Mouse (Mus musculus) mouse trophoblast stem cell (cell line): ENCODE measurements at regions not wholly inside any gene's neighbourhood (a gene's known extent, or its start where the extent isn't known, plus 50 kb on each side); places are given as distances from the start of the nearest gene placed in this dataset.
"Not testable (repeated sequence)": the region's sequence is repeated elsewhere in the genome, so short reads cannot be mapped to it uniquely, and the experiment has no call there.

Experiments used
- in situ Hi-C, 2 experiments: fragments of 300-500 bp; cut with MseI, MboI; formaldehyde crosslinking; loops; 2 replicates in 1 of 2; 3 replicates in 1 of 2; pipeline ENCODE4 v1.15.1; 2025

- in situ Hi-C loops: no loop called here
Observed at GRCm38 (mm10) chr6:84320586-84320985, 273.1 kb downstream of the Cyp26b1 start.

DNA sequence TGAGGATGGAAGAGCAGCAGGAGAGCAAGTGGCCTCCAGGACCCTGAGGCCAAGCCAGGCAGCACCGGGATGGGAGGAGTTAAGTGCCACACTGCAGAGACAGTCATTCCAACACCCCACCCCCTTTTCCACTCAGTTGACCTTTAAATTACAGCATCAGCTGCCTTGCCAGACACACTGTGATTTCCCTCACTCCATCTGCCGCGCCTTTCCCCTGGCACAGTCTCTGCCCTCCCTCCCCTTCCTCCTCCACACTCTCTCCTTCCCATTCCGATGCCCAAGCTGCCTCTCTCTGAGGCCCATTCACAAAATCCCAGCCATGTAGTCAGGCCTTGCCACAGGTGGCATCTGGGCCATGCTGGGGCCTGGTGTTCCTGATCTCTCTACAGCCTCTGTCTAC, 274.9 kb downstream of the Cyp26b1 start:
- in situ Hi-C loops: no loop called here

GRCm38 (mm10) chr6:84317026-84317425, 276.7 kb downstream of the Cyp26b1 start:
- in situ Hi-C loops: no loop called here

GRCm38 (mm10) chr6:84315175-84315912, 278.4 kb downstream of the Cyp26b1 start:
- in situ Hi-C loops: no loop called here

DNA sequence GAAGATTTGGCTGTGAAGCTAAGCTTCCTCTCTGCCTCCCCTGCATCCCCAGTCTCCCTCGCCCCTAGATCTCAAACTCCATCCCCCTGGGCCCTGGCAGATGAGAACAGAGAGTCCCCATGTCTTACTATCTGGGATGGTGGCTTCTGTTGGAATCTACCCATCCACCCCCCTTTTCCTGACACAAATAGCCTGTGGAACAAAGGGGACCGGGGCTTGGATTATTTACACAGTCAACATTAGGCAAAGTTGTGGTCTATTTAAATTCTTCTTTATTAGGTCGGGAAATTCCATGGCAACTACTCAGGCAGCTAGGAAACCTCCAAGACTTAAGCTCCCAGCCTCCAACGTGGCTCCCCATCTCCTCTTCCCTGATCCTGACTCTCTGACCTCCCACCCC, 279.9 kb downstream of the Cyp26b1 start:
- in situ Hi-C loops: no loop called here

- in situ Hi-C loops: no loop called here
Observed at GRCm38 (mm10) chr6:84310635-84311241, 283.0 kb downstream of the Cyp26b1 start.

GRCm38 (mm10) chr6:84307556-84307955, 286.2 kb downstream of the Cyp26b1 start:
- in situ Hi-C loops: no loop called here

- in situ Hi-C loops: no loop called here
Observed at GRCm38 (mm10) chr6:84306585-84306984, 287.1 kb downstream of the Cyp26b1 start.

GRCm38 (mm10) chr6:84305093-84305492, 288.6 kb downstream of the Cyp26b1 start:
- in situ Hi-C loops: no loop called here

DNA sequence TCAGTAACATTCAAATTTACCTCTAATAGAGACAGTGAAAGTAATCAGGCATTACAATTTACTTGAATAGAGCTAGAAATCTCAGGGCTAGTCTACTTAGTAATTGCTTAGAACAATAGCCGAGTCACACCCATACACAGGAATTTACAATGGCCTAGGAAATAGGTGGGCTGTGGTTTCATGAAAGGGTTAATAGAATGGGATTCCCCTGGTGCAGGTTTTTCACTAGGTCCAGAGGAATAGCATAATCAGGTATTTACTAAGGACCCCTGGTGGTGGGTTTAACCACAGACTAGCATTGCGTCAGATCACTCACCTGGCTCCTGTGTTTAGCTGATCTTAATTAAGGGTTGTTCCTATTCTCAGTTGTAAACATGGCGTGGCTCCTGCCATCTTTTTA, 290.8 kb downstream of the Cyp26b1 start:
- in situ Hi-C loops: not testable (repeated sequence)

DNA sequence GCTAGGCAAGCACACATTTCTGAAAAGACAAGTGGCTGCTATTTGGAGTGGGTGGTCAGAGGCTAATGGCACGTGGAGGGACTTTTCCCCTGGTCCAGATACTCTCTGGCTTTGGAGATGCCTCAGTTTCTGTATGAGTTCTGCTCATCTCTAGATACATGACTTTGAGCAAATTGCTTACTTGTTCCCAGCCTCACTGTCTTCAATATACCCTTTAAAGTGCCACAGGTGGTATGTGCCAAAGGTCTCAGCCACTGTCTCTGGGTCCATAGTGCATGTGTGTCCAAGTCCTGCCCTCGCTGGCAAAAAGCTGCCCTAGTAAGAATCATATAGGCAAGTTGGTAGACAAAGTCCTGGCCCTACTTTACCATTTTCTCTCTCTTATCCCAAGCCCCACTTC, 291.5 kb downstream of the Dysf start:
- in situ Hi-C loops: no loop called here

- in situ Hi-C loops: no loop called here
Observed at GRCm38 (mm10) chr6:84299146-84299545, 290.8 kb downstream of the Dysf start.

- in situ Hi-C loops: not testable (repeated sequence)
Observed at GRCm38 (mm10) chr6:84273907-84274306, 265.5 kb downstream of the Dysf start.

DNA sequence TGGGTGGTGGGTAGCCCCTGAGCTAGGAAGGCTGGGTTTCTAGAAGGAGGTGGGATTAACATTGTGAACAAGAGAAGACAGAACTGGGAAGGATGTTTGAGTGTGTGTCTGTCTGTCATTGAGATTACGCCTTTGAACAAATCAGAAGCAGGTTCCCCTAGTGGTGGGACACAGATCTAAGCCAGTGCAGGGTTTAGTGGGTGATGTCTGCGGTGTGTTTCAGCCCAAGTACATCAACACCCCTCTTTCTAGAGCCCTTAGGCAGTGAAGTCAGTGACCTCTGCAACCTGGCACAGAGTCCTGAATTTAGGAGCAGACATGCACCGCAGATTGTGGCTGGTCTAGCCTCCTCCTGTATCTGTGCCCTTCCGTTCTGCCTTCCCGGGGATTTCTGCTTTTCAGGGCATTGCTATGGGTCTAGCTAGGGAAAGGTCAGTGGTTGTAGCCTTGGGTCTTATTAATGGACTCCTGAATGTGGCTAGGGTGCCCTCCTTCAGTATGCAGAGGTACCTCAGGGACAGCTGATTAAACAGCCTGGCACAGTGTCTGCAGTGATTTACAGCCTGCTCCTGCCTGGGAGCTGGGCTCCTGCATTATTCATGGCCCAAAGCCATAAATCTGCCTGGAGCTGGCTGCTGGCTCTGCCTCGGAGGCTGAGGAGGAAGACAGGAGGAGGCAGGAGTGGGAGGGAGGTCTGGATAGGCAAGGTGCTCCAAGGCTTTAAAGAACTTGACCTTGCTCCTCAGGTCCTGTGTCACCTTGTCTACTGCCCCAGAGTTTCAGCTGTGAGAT, 264.3 kb downstream of the Dysf start:
- in situ Hi-C loops: no loop called here

DNA sequence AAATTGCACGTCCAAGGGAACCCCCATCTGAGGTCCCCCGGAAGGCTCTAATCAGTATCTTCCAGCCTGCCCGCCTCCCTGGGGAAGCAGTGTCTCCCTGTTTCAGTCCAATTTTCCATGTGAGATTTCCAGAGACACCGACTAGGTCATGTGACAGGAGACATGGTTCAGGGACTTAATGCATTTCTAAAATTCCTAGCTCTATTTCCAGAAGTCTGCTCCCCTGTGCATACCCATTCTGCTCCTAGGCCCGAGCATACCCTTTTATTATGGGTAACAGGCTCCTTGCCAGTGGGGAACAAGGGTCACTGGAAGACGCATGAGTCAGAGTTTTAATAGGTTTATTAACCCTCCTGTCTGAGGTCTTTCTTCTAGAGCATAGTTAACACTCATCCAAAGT, 263.6 kb downstream of the Dysf start:
- in situ Hi-C loops: no loop called here

GRCm38 (mm10) chr6:84271441-84271840, 263.1 kb downstream of the Dysf start:
- in situ Hi-C loops: no loop called here

DNA sequence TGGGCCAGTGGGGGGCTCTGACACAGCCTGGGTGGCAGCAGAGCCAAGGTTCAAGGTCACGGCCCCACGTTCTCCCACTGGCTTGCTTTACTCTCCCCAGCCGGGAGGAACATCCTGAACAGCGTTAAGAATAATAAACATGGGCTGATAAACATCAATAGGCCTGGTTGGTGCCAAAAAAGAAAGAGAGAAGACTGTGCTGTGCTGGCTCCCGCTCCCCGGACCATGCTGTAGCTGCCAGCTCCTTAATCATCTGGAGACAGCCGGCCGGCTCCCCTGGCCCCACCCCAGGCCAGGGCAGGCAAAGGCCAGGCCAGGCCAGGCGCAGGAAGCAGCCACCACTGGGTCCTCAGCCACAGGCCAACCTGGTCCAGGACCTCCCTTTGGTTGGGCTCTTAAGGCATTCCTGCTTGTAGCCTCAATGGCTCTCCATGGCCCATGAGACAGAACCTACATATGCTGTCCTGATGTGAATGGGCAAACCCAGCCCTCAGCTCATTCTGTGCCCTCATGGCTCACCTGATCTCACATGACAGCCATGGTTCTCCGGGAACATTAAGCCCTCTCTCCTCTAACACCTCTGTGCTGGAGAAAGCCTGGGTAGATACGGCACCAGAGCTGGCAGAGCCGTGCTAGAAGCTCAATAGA, 262.3 kb downstream of the Dysf start:
- in situ Hi-C loops: no loop called here

DNA sequence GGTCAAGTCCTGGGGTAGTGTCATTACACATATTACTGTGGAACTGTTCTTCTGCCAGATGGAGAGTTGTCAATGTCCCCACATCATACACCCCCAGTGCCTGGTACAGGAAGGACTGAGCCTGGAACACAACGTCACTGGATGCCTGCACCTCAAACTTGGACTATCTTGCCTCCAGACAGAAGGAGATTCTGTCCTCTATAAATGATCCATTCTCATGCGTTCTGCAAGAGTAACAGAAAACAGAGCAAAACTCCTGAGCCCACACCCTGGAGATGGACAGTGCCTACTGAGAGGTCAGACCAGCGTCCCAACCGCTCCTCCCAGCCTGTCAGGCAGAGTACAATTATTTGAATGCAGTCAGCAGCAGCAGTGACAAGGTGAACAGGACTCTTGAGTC, 261.1 kb downstream of the Dysf start:
- in situ Hi-C loops: no loop called here

DNA sequence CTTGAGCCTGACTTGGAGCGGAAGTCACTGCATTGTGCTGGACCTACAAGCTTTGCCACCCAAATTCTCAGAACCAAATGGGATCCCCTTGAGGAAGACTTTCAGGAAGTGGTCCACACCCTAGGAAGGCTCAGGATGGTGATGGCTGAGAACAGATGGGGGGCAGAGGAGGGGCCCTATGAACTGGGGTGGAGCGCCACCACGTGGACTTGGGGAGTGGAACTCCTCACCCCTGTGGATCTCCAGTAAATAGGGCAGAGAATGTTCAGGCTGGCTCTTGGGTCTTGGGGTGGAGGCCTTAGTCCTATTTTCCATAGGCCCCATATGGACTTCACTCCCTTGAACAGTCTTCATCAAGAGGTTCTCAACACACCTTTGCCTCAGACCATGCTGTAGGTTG, 260.6 kb downstream of the Dysf start:
- in situ Hi-C loops: no loop called here

GRCm38 (mm10) chr6:84268111-84268510, 259.7 kb downstream of the Dysf start:
- in situ Hi-C loops: no loop called here

DNA sequence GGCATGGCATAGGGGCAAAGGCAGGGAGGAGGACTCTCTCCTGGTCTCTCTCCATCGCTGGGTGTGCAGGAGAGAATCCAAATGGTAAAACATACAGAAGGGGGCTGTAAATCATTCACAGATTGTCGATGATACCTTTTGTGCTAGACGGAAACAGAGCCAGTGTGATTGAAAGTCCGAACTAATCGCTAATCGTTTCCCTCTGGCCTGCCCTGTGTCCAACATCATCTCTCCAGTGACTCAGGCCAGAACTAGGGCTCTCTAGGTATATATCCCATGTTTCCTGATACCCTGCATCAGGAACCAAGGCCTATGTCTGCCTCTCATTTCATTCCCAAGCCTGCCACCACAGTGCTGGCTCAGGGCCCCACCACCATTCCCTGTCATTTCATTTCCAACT, 259.1 kb downstream of the Dysf start:
- in situ Hi-C loops: no loop called here

DNA sequence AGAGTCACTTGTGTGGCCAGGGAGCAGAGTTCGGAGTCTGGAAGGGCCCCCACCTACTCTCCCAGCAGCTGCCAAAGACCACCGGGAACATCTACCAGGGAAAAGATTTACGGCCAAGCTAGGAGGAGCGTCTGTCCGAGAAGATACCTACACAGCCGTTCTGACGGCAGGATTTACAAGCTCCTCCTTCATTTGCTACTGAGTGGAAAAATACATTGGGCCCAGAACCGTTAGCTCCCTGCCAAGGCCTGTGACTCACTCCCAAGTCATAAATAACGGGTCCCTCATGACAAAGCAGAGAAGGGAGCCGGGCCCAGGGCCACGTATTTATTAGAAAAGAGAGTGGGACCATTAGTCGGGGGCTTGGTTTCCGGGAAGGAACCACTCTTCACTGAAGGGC, 258.3 kb downstream of the Dysf start:
- in situ Hi-C loops: no loop called here
